Mouse (Mus musculus) cerebellum, adult 2 months (tissue): ENCODE measurements at regions not wholly inside any gene's neighbourhood (a gene's known extent, or its start where the extent isn't known, plus 50 kb on each side); places are given as distances from the start of the nearest gene placed in this dataset.
"Not testable (repeated sequence)": the region's sequence is repeated elsewhere in the genome, so short reads cannot be mapped to it uniquely, and the experiment has no call there.

ENCODE experiments used
- DNase-seq, 2 experiments: peaks; one replicate each; pipeline ENCODE4 v3.0.0; 2021
- H3K27ac ChIP-seq: fragments of 200-500 bp; 2 replicates; pipeline ENCODE4 v1.5.1; 2012; ENCODE audit warnings: low read length, control low read depth, inconsistent platforms; ENCODE audit not compliant: insufficient read depth
- H3K27me3 ChIP-seq: fragments of 200-500 bp; 2 replicates; pipeline ENCODE4 v1.6.1; 2012; ENCODE audit warnings: inconsistent platforms, mild to moderate bottlenecking, low read length, moderate library complexity; ENCODE audit not compliant: control insufficient read depth, insufficient read depth
- H3K4me1 ChIP-seq: fragments of 200-500 bp; 2 replicates; pipeline ENCODE4 v1.6.1; 2011; ENCODE audit warnings: low read length; ENCODE audit not compliant: control insufficient read depth, insufficient read depth
- H3K4me3 ChIP-seq: fragments of 200-500 bp; replicated peaks from 2 replicates; pipeline ENCODE3; 2011; ENCODE audit warnings: mild to moderate bottlenecking, low read depth, low read length, control low read depth; ENCODE audit not compliant: insufficient read depth
- CTCF ChIP-seq: fragments of 200-500 bp; IDR thresholded peaks from 2 replicates; pipeline ENCODE4 v1.5.1; 2011; ENCODE audit warnings: low read depth, mild to moderate bottlenecking, control low read depth, low read length, moderate library complexity, borderline replicate concordance; ENCODE audit not compliant: insufficient read depth
- POLR2A ChIP-seq: fragments of 200-500 bp; IDR thresholded peaks from 2 replicates; pipeline ENCODE4 v1.6.1; 2011; ENCODE audit warnings: low read length, control low read depth, borderline replicate concordance; ENCODE audit not compliant: insufficient read depth
- WGBS: fragments of 180-500 bp; shearing (Covaris S2); methylation state at CpG from one replicate; pipeline ENCODE4 v1.1.7; 2018; 5-methylcytosine and 5-hydroxymethylcytosine counted together

DNA sequence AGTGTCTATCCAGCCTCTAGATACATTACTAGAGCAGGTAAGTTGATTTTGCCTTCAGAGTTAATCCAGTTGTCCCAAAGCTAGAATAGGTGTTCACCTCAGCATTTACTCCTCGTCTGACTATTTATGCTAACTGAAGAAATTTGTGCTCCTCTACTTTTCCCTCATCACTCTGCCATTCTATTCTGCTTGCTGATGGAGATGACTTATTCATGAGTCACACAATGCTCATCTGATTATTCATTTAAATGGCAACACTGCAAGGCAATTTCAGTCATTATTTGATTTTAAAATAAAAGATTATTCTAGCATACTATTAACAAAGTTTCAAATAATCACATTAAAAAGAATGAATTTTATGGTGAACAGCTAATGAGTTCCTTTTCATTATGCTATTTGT lies 752.4 kb downstream of the Trib2 start:
- DNase-seq: no peak
- TF ChIP-seq POLR2A (no peak), CTCF (no peak)
- Histone ChIP-seq H3K4me1 (no peaks in the 10 kb centered on the region), H3K27ac (no peak overlapping the region), H3K4me3 (no peak overlapping the region), H3K27me3 (no peaks in the 10 kb centered on the region)
- 77% methylated on average over 1 of the region's 1 CpGs for WGBS

- 75% methylated on average over 5 of the region's 5 CpGs for whole genome bisulfite sequencing
- TF ChIP-seq CTCF: no peak
- no peak for TF ChIP-seq POLR2A
- no peak overlapping the region for H3K4me3 ChIP-seq
- H3K4me1 ChIP-seq: no peaks in the 10 kb centered on the region
- DNase-seq: no peak
- H3K27ac ChIP-seq: no peak overlapping the region
- no peaks in the 10 kb centered on the region for H3K27me3 ChIP-seq
These were observed 765.3 kb downstream of the Trib2 start for GRCm38 (mm10) chr12:15051387-15051786.

DNA sequence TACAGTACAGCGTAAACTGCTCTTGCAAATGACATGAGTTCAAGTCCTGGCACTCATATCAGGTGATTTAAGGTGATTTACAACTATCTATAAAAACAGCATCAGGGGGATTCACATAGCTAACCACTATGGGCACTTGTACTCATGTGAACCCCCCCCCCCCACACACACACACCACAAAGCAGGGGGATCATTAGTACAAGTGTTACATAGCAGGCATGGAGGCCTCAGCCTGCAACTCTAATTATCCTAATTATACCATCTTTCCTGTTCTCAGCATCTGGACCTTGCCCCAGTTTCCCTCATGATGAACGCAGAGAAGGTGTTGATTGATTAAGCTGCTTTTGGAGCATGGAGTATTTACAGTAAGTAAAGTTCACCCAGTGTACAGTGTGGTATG lies 773.5 kb downstream of the Trib2 start:
- TF ChIP-seq POLR2A (no peak), CTCF (no peak)
- Histone ChIP-seq H3K4me1 (no peaks in the 10 kb centered on the region), H3K27me3 (no peaks in the 10 kb centered on the region), H3K4me3 (no peak overlapping the region), H3K27ac (no peak overlapping the region)
- no peak for DNase-seq
- whole genome bisulfite sequencing: 95% methylated on average over 2 of the region's 2 CpGs

GRCm38 (mm10) chr12:15011091-15011490 lies 805.6 kb downstream of the Trib2 start:
- no peak for DNase-seq
- Histone ChIP-seq H3K4me3 (no peak overlapping the region), H3K4me1 (no peaks in the 10 kb centered on the region), H3K27me3 (no peaks in the 10 kb centered on the region), H3K27ac (no peak overlapping the region)
- no peak for TF ChIP-seq POLR2A
- no peak for TF ChIP-seq CTCF

DNA sequence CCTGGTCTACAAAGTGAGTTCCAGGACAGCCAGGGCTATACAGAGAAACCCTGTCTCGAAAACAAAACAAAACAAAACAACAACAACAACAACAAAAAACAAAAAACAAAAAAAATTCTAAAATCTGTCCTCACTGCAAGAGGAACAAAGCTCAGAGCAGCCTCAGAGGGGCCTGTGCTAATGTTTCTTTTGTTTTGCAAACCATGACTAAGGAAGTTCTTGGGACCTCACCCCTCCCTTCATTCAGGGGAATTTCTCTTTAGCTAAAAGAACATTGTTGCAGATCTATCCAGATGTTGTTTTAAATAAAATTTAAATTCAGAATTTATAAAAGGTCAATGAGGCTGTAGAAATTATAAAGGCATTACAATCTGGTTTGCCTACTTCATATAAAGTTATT lies 814.3 kb downstream of the Trib2 start:
- not testable (repeated sequence) for DNase-seq, H3K4me1 ChIP-seq

More for the DNA sequence above, 814.3 kb downstream of the Trib2 start:
- H3K4me3 ChIP-seq, H3K27me3 ChIP-seq, H3K27ac ChIP-seq: not testable (repeated sequence)
- WGBS: 66% methylated on average over 1 of the region's 1 CpGs
